Mouse (Mus musculus): ENCODE measurements around the gene Card6. TPM values are rescaled to one million over a fixed set of nuclear protein-coding genes. Genes with fewer than 3 reads are reported as not detected.

Gene Card6
- total and polyA plus RNA-seq, 3 experiments = 1.9 to 19.2 (median 6.0) TPM

- ATAC-seq (ENCODE audit: extremely low read depth, insufficient number of reproducible peaks, low FRiP score, poor library complexity, severe bottlenecking) = no peak
- Histone ChIP-seq H3K4me3 (ENCODE audit: low read depth, low read length) (no peak overlapping the region), H3K27me3 (ENCODE audit: insufficient read depth, low read length) (no peaks in the 10 kb centered on the region), H3K36me3 (replicated peaks) (peaks cover 54% of the 10 kb centered on the region), H3K9me3 (replicated peaks) (no peaks in the 10 kb centered on the region), H3K4me1 (ENCODE audit: insufficient read depth, low read depth, low read length) (peaks cover 69% of the 10 kb centered on the region)
- TF ChIP-seq POLR2AphosphoS5 (IDR thresholded peaks at IDR 0.05; ENCODE audit: insufficient replicate concordance, low read depth, low read length) (no peak), GATA2 (IDR thresholded peaks at IDR 0.05; ENCODE audit: borderline replicate concordance, low read depth, low read length) (no peak), GATA1 (IDR thresholded peaks at IDR 0.05; ENCODE audit: borderline replicate concordance, low read length) (no peak), TAL1 (conservative IDR thresholded peaks at IDR 0.05; ENCODE audit: low read depth, low read length) (no peak), CTCF (IDR thresholded peaks at IDR 0.05; ENCODE audit: low read depth, low read length) (no peak)
- DNase-seq (ENCODE audit: low spot score) = no peak
Observed at GRCm38 (mm10) chr15:5149187-5149586, 40.8 kb upstream of the Card6 start.

DNA sequence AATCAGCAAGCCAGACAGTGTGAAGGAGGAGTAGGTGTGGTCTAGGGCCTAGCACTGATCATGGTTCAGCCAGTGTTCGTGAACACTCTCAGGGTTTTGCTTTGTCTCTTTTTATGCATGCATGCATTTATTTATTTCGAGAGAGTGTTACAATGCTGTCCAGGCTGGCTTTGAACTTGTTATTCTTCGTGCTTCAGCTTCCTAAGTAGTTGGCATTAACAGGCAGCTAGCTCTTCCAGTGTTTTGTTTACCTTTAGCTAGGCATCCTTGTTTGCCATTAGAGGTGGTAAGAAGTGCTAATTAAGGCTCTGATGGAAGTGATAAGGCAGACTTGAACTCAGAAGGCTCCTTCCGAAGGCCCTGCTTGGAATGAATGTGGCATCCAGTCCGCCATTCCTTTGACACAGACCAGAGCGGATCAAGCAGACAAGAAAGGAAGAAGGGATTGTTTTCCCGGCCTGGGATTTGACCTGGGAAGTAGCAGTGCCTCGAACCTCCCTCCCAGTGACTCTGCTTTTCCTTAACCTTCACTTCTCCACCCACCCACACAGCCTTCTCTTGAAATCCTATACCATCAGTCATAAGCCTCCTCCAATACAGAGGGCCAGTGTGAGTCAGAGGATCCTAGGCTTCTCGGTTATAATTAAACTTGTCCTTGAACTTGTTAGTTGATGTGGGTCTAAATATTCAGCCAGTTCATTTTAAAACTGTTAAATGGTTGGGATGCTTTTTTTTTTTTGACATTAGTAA is 37.0 kb upstream of the Card6 start:
- no peaks in the 10 kb centered on the region for H3K9me3 ChIP-seq (replicated peaks)
- peaks cover 66% of the 10 kb centered on the region for H3K4me1 ChIP-seq (ENCODE audit: insufficient read depth, low read depth, low read length)
- H3K27me3 ChIP-seq (ENCODE audit: insufficient read depth, low read length) = no peaks in the 10 kb centered on the region
- ATAC-seq (ENCODE audit: extremely low read depth, insufficient number of reproducible peaks, low FRiP score, poor library complexity, severe bottlenecking) (no peak), DNase-seq (ENCODE audit: low spot score) (no peak)
- TF ChIP-seq POLR2AphosphoS5 (IDR thresholded peaks at IDR 0.05; ENCODE audit: insufficient replicate concordance, low read depth, low read length) (no peak), CTCF (IDR thresholded peaks at IDR 0.05; ENCODE audit: low read depth, low read length) (no peak), GATA2 (IDR thresholded peaks at IDR 0.05; ENCODE audit: borderline replicate concordance, low read depth, low read length) (no peak), TAL1 (conservative IDR thresholded peaks at IDR 0.05; ENCODE audit: low read depth, low read length) (no peak), GATA1 (IDR thresholded peaks at IDR 0.05; ENCODE audit: borderline replicate concordance, low read length) (no peak)
- peaks cover 34% of the 10 kb centered on the region for H3K36me3 ChIP-seq (replicated peaks)
- peak overlapping the region; percentile 96 for H3K4me3 ChIP-seq (ENCODE audit: low read depth, low read length)

- peaks cover 27% of the 10 kb centered on the region for H3K36me3 ChIP-seq (replicated peaks)
- no peaks in the 10 kb centered on the region for H3K9me3 ChIP-seq (replicated peaks)
- H3K4me3 ChIP-seq (ENCODE audit: low read depth, low read length) = peak overlapping the region; percentile 96
- H3K27me3 ChIP-seq (ENCODE audit: insufficient read depth, low read length) = no peaks in the 10 kb centered on the region
- DNase-seq (ENCODE audit: low spot score) (peak; percentile 43), ATAC-seq (ENCODE audit: extremely low read depth, insufficient number of reproducible peaks, low FRiP score, poor library complexity, severe bottlenecking) (no peak)
- H3K4me1 ChIP-seq (ENCODE audit: insufficient read depth, low read depth, low read length) = peaks cover 67% of the 10 kb centered on the region
- TF ChIP-seq GATA1 (IDR thresholded peaks at IDR 0.05; ENCODE audit: borderline replicate concordance, low read length) = no peak
- no peak for TF ChIP-seq GATA2 (IDR thresholded peaks at IDR 0.05; ENCODE audit: borderline replicate concordance, low read depth, low read length)
- no peak for TF ChIP-seq CTCF (IDR thresholded peaks at IDR 0.05; ENCODE audit: low read depth, low read length)
- TF ChIP-seq POLR2AphosphoS5 (IDR thresholded peaks at IDR 0.05; ENCODE audit: insufficient replicate concordance, low read depth, low read length) = no peak
- TF ChIP-seq TAL1 (conservative IDR thresholded peaks at IDR 0.05; ENCODE audit: low read depth, low read length) = no peak
Observed at GRCm38 (mm10) chr15:5144021-5144778, 35.9 kb upstream of the Card6 start.

- H3K4me1 ChIP-seq (ENCODE audit: insufficient read depth, low read depth, low read length) = peaks cover 65% of the 10 kb centered on the region
- H3K36me3 ChIP-seq (replicated peaks) = peaks cover 27% of the 10 kb centered on the region
- ATAC-seq (ENCODE audit: extremely low read depth, insufficient number of reproducible peaks, low FRiP score, poor library complexity, severe bottlenecking) (no peak), DNase-seq (ENCODE audit: low spot score) (peak; percentile 63)
- TF ChIP-seq CTCF (IDR thresholded peaks at IDR 0.05; ENCODE audit: low read depth, low read length) = no peak
- no peak for TF ChIP-seq GATA2 (IDR thresholded peaks at IDR 0.05; ENCODE audit: borderline replicate concordance, low read depth, low read length)
- TF ChIP-seq POLR2AphosphoS5 (IDR thresholded peaks at IDR 0.05; ENCODE audit: insufficient replicate concordance, low read depth, low read length) = no peak
- no peak for TF ChIP-seq TAL1 (conservative IDR thresholded peaks at IDR 0.05; ENCODE audit: low read depth, low read length)
- TF ChIP-seq GATA1 (IDR thresholded peaks at IDR 0.05; ENCODE audit: borderline replicate concordance, low read length) = no peak
- H3K9me3 ChIP-seq (replicated peaks) = no peaks in the 10 kb centered on the region
- no peaks in the 10 kb centered on the region for H3K27me3 ChIP-seq (ENCODE audit: insufficient read depth, low read length)
- peak within 1 kb of the TSS; percentile 96 for H3K4me3 ChIP-seq (ENCODE audit: low read depth, low read length)
Observed at GRCm38 (mm10) chr15:5143361-5144020, 35.2 kb upstream of the Card6 start, which contains the start of gene Prkaa1. Prkaa1 (plus strand) TSS chr15:5143861.

DNA sequence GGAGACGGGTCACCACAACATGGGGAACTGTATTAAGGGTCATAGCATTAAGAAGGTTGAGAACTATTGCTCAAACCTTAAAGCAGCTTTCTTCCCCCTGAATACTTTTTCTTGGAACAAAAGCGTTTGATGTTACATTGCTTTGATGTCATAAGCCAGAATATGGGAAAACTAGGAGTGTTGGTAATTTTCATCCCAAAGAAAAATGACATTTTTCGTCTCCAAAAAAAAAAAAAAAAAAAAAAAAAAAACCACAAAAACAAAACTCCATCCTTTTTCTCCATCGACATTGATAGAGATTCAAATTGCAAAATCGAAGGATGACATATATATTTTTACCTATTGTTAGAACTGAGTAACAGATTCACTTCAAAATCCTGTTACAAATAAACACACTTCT is 34.4 kb upstream of the Card6 start:
- no peak for DNase-seq (ENCODE audit: low spot score)
- ATAC-seq (ENCODE audit: extremely low read depth, insufficient number of reproducible peaks, low FRiP score, poor library complexity, severe bottlenecking) = no peak
- TF ChIP-seq TAL1 (conservative IDR thresholded peaks at IDR 0.05; ENCODE audit: low read depth, low read length) = no peak
- TF ChIP-seq GATA2 (IDR thresholded peaks at IDR 0.05; ENCODE audit: borderline replicate concordance, low read depth, low read length) = no peak
- TF ChIP-seq POLR2AphosphoS5 (IDR thresholded peaks at IDR 0.05; ENCODE audit: insufficient replicate concordance, low read depth, low read length) = no peak
- TF ChIP-seq GATA1 (IDR thresholded peaks at IDR 0.05; ENCODE audit: borderline replicate concordance, low read length) = no peak
- TF ChIP-seq CTCF (IDR thresholded peaks at IDR 0.05; ENCODE audit: low read depth, low read length) = no peak
- H3K36me3 ChIP-seq (replicated peaks) = peaks cover 23% of the 10 kb centered on the region
- H3K4me3 ChIP-seq (ENCODE audit: low read depth, low read length) = no peak overlapping the region; the same call in 1 of the 2 replicates
- no peaks in the 10 kb centered on the region for H3K27me3 ChIP-seq (ENCODE audit: insufficient read depth, low read length)
- H3K4me1 ChIP-seq (ENCODE audit: insufficient read depth, low read depth, low read length) = peaks cover 65% of the 10 kb centered on the region
- H3K9me3 ChIP-seq (replicated peaks) = no peaks in the 10 kb centered on the region

Measured in G1E (cell line).